Mouse (Mus musculus): ENCODE data around the gene Sost. TPM values are rescaled to one million over a fixed set of nuclear protein-coding genes. Genes with fewer than 3 reads are reported as not detected.

The Sost gene
- polyA plus RNA-seq, 1 experiment from 2014 or later = 0.13 TPM

- no peak overlapping the region for H3K9ac ChIP-seq
- H3K27ac ChIP-seq = no peak overlapping the region
- H3K27me3 ChIP-seq (replicated peaks) = 0 out of 2 replicates have a peak, but pooled peaks cover 4% of the 10 kb centered on the region
- H3K4me3 ChIP-seq (replicated peaks) = no peak overlapping the region
- H3K9me3 ChIP-seq = no peaks in the 10 kb centered on the region
- H3K4me2 ChIP-seq (replicated peaks) = no peak overlapping the region
- H3K4me1 ChIP-seq (replicated peaks) = peaks cover 5% of the 10 kb centered on the region; the same call in 1 of the 2 replicates
- no peaks in the 10 kb centered on the region for H3K36me3 ChIP-seq
- ATAC-seq = no peak
- 65% methylated on average over 3 of the region's 3 CpGs for WGBS
These were observed 31.1 kb downstream of the Sost start for GRCm38 (mm10) chr11:101935743-101936142.

DNA sequence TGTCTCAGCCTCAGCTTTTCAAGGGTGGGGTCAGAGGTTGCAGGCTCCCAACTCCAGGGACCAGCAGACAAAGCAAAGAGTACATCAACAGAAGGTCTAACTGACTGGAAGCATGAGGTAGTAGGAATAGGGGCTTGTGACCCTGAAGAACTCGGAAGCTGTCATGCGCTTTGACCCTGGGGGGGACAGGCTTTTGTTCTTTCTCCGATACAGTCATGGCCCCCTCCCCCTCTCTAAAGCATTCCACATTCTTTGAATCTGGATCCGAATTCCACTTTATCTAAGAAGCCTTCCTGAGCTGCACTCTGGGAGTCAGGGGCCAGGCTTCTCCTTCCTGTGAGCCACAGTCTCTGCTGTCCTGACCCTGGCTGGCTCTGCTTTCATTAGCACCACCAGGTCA, 34.8 kb downstream of the Sost start:
- Histone ChIP-seq H3K4me2 (replicated peaks) (no peak overlapping the region), H3K36me3 (no peaks in the 10 kb centered on the region), H3K27me3 (replicated peaks) (no peaks in the 10 kb centered on the region), H3K4me3 (replicated peaks) (no peak overlapping the region), H3K9me3 (no peaks in the 10 kb centered on the region), H3K27ac (no peak overlapping the region), H3K4me1 (replicated peaks) (peaks cover 6% of the 10 kb centered on the region; the same call in 1 of the 2 replicates), H3K9ac (no peak overlapping the region)
- WGBS = 61% methylated on average over 4 of the region's 4 CpGs
- no peak for ATAC-seq

DNA sequence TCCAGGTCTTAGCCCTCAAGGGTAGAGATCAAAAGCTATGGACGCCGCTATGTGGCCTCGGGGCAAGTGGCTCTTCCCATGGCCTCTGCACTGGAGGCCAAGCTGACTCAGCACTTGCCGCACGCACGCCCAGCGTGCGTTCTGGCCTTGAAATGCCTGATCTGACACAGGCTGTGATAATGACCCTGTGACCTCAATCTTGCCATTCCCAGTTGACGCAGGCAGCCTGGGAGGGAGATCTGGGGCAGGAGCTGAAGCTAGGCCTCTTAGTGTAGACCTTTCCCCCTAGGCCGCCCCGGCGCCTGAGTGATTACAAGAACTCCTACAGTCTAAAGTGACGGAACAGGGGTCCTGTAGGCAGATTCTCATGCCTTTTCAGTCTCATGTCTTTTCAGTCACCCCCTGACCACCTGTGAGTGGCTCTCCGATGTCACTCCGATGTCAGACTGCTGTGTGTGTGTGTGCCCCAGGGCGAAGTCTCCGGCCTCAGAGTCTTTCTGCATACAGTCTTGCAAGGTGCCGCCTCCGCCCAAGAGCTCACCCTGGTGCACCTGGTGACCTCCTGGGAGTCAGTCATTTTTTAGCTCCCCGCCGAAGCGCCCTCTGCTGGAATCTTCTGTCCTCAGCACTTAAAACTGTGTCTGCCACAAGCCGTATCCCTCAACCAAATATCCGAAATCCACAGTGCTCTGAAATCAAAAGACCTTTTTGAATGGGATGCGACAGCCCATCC, 38.6 kb downstream of the Sost start:
- Histone ChIP-seq H3K4me3 (replicated peaks) (no peak overlapping the region), H3K27me3 (replicated peaks) (no peaks in the 10 kb centered on the region), H3K36me3 (no peaks in the 10 kb centered on the region), H3K27ac (no peak overlapping the region), H3K4me1 (replicated peaks) (0 out of 2 replicates have a peak, but pooled peaks cover 5% of the 10 kb centered on the region), H3K9ac (no peak overlapping the region), H3K9me3 (no peaks in the 10 kb centered on the region), H3K4me2 (replicated peaks) (no peak overlapping the region)
- WGBS = 33% methylated on average over 25 of the region's 25 CpGs
- no peak for ATAC-seq

DNA sequence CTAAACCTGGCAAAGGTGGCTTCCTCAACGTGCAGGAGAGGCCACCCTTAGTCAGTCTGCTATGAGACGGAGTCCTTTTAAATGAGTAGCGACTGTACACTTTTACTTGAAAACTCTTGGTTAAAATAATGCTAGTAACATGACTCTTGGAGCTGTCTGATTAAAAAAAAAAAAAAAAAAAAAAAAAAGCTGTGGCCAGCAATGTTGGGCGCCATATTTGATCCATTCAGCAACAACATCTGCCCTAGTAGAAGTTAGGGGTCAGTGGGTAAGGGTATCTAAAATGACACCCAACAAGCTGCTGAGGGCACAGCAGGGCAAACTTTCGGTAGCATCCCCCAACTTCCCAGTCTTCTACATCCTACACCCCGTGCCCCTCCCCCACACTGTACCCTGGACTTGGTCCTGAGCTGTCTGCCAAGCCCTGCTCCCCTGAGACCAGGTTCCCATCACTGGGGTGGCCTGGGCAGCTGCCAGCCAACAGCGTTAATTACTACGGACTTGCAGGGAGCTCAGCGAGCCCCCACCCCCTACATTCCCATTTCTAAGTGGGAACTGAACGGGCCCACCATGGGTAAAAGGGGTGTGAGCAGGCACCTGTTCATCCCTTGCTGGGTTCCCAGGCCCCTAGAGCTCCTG, 39.7 kb downstream of the Sost start:
- 87% methylated on average over 10 of the region's 10 CpGs for WGBS
- no peaks in the 10 kb centered on the region for H3K36me3 ChIP-seq
- 0 out of 2 replicates have a peak, but pooled peaks cover 5% of the 10 kb centered on the region for H3K4me1 ChIP-seq (replicated peaks)
- H3K27me3 ChIP-seq (replicated peaks) = no peaks in the 10 kb centered on the region
- H3K27ac ChIP-seq = no peak overlapping the region
- H3K4me2 ChIP-seq (replicated peaks) = no peak overlapping the region
- H3K9ac ChIP-seq = no peak overlapping the region
- no peak for ATAC-seq
- no peak overlapping the region for H3K4me3 ChIP-seq (replicated peaks)
- no peaks in the 10 kb centered on the region for H3K9me3 ChIP-seq

GRCm38 (mm10) chr11:101925636-101926035, 41.2 kb downstream of the Sost start:
- Histone ChIP-seq H3K4me2 (replicated peaks) (no peak overlapping the region), H3K27me3 (replicated peaks) (0 out of 2 replicates have a peak, but pooled peaks cover 2% of the 10 kb centered on the region), H3K4me3 (replicated peaks) (no peak overlapping the region), H3K9me3 (no peaks in the 10 kb centered on the region), H3K27ac (no peak overlapping the region), H3K4me1 (replicated peaks) (0 out of 2 replicates have a peak, but pooled peaks cover 7% of the 10 kb centered on the region), H3K36me3 (no peaks in the 10 kb centered on the region), H3K9ac (no peak overlapping the region)
- ATAC-seq = no peak
- 76% methylated on average over 6 of the region's 6 CpGs for WGBS

GRCm38 (mm10) chr11:101924441-101924976, 42.3 kb downstream of the Sost start:
- Histone ChIP-seq H3K9ac (no peak overlapping the region), H3K27me3 (replicated peaks) (0 out of 2 replicates have a peak, but pooled peaks cover 2% of the 10 kb centered on the region), H3K4me3 (replicated peaks) (no peak overlapping the region), H3K9me3 (no peaks in the 10 kb centered on the region), H3K36me3 (no peaks in the 10 kb centered on the region), H3K4me2 (replicated peaks) (no peak overlapping the region), H3K27ac (no peak overlapping the region), H3K4me1 (replicated peaks) (0 out of 2 replicates have a peak, but pooled peaks cover 9% of the 10 kb centered on the region)
- ATAC-seq = no peak
- 74% methylated on average over 17 of the region's 19 CpGs for WGBS

GRCm38 (mm10) chr11:101923988-101924387, 42.8 kb downstream of the Sost start:
- no peak overlapping the region for H3K4me2 ChIP-seq (replicated peaks)
- H3K9me3 ChIP-seq = no peaks in the 10 kb centered on the region
- no peak overlapping the region for H3K9ac ChIP-seq
- 83% methylated on average over 6 of the region's 6 CpGs for WGBS
- H3K4me3 ChIP-seq (replicated peaks) = no peak overlapping the region
- H3K36me3 ChIP-seq = no peaks in the 10 kb centered on the region
- 0 out of 2 replicates have a peak, but pooled peaks cover 9% of the 10 kb centered on the region for H3K4me1 ChIP-seq (replicated peaks)
- H3K27ac ChIP-seq = no peak overlapping the region
- ATAC-seq = no peak
- 0 out of 2 replicates have a peak, but pooled peaks cover 2% of the 10 kb centered on the region for H3K27me3 ChIP-seq (replicated peaks)

DNA sequence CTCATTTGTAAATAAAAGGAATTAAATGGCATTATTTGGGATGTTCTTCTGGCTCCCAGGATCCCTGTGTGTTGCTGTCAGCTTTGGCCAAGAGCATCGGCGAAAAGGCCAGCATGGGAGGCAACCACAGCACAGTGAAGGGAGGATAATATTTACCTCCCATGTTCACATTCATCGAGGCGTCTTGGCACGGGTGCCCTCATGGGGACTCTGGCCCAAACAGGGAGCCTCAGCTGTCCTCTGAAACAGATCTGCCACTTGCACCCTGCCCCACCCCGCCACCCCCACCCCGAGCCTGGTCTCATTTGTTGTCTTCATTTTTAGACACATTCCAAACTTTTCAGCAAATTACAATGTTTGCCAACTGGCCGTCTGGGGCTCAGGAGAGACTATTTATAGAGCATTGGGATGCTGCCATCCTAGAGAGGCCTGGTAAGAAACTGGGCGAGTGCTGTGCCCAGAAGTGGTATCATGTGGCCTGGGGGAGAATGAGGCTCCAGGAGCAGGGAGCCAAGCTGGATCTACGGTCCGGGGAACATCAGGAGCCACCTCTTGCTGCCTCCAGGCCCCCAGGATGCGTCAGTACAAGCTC, 45.4 kb downstream of the Sost start:
- Histone ChIP-seq H3K9ac (no peak overlapping the region), H3K36me3 (no peaks in the 10 kb centered on the region), H3K4me1 (replicated peaks) (0 out of 2 replicates have a peak, but pooled peaks cover 4% of the 10 kb centered on the region), H3K27ac (no peak overlapping the region), H3K27me3 (replicated peaks) (peaks cover 15% of the 10 kb centered on the region), H3K9me3 (no peaks in the 10 kb centered on the region), H3K4me2 (replicated peaks) (no peak overlapping the region), H3K4me3 (replicated peaks) (no peak overlapping the region)
- no peak for ATAC-seq
- 77% methylated on average over 12 of the region's 12 CpGs for WGBS

DNA sequence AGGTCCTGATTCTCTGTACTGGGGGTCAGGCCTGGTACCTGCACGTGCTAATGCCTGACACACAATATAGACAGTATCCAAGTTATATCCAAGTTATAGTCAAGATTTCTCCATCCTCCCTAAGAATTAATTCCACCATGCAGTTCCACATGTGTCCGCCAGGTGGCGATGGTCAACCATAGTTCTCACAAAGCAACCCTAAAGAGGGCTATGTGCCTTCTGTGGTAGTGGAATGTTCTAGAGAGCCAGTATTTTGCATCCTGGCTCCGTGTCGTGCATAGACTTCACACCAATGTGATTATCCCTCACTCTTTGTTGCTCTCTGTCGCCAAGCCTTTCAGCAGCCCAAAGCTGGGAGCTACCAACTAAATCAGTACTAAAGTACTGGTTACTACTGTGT, 47.2 kb downstream of the Sost start:
- peak; percentile 47; the same call in 1 of the 2 replicates for ATAC-seq
- Histone ChIP-seq H3K27ac (no peak overlapping the region), H3K4me1 (replicated peaks) (0 out of 2 replicates have a peak, but pooled peaks cover 4% of the 10 kb centered on the region), H3K9me3 (no peaks in the 10 kb centered on the region), H3K4me2 (replicated peaks) (no peak overlapping the region), H3K9ac (no peak overlapping the region), H3K27me3 (replicated peaks) (peaks cover 18% of the 10 kb centered on the region), H3K36me3 (no peaks in the 10 kb centered on the region), H3K4me3 (replicated peaks) (no peak overlapping the region)
- 2% methylated on average over 6 of the region's 6 CpGs for WGBS

DNA sequence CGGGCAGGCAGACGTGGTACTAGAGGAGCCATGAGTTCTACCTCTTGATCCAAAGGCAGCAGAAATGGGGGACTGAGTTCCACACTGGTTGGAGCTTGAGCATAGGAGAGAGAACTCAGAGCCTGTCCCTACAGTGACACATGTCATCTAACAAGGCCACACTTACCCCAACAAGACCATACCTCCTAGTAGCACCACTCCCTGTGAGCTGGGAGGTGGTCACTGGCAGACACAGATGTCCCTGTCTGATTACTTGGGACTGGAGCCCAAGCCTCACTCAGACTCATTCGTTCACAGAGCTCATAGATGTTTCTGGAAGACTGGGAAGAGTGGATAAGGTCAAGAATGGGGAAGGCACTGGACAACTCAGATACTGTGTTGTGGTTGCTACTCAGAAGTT, 48.2 kb downstream of the Sost start:
- Histone ChIP-seq H3K36me3 (no peaks in the 10 kb centered on the region), H3K9ac (no peak overlapping the region), H3K4me1 (replicated peaks) (0 out of 2 replicates have a peak, but pooled peaks cover 4% of the 10 kb centered on the region), H3K9me3 (no peaks in the 10 kb centered on the region), H3K4me2 (replicated peaks) (no peak overlapping the region), H3K27me3 (replicated peaks) (peaks cover 20% of the 10 kb centered on the region), H3K27ac (no peak overlapping the region), H3K4me3 (replicated peaks) (no peak overlapping the region)
- WGBS = 61% methylated on average over 3 of the region's 3 CpGs
- no peak for ATAC-seq

GRCm38 (mm10) chr11:101916772-101917171, 50.0 kb downstream of the Sost start:
- 66% methylated on average over 3 of the region's 3 CpGs for WGBS
- H3K4me1 ChIP-seq (replicated peaks) = 0 out of 2 replicates have a peak, but pooled peaks cover 4% of the 10 kb centered on the region
- peaks cover 20% of the 10 kb centered on the region for H3K27me3 ChIP-seq (replicated peaks)
- no peaks in the 10 kb centered on the region for H3K9me3 ChIP-seq
- H3K4me3 ChIP-seq (replicated peaks) = no peak overlapping the region
- no peak for ATAC-seq
- H3K36me3 ChIP-seq = no peaks in the 10 kb centered on the region
- H3K27ac ChIP-seq = no peak overlapping the region
- H3K9ac ChIP-seq = no peak overlapping the region
- H3K4me2 ChIP-seq (replicated peaks) = no peak overlapping the region

GRCm38 (mm10) chr11:101913591-101913990, 53.2 kb downstream of the Sost start:
- 0 out of 2 replicates have a peak, but pooled peaks cover 2% of the 10 kb centered on the region for H3K4me1 ChIP-seq (replicated peaks)
- H3K27me3 ChIP-seq (replicated peaks) = peaks cover 18% of the 10 kb centered on the region
- H3K27ac ChIP-seq = no peak overlapping the region
- ATAC-seq = no peak
- no peak overlapping the region for H3K4me2 ChIP-seq (replicated peaks)
- H3K36me3 ChIP-seq = no peaks in the 10 kb centered on the region
- H3K9me3 ChIP-seq = no peaks in the 10 kb centered on the region
- no peak overlapping the region for H3K4me3 ChIP-seq (replicated peaks)
- WGBS = 64% methylated on average over 8 of the region's 8 CpGs
- no peak overlapping the region for H3K9ac ChIP-seq
